Mouse (Mus musculus) hindlimb bud, embryonic 11.5 days (tissue): Measurements from ENCODE around the gene Hs3st5.
"Not testable (repeated sequence)": the region's sequence is repeated elsewhere in the genome, so short reads cannot be mapped to it uniquely, and the experiment has no call there.

ENCODE experiments used
- DNase-seq: peaks from one replicate; pipeline ENCODE4 v3.0.0-alpha.2; 2012; ENCODE audit warnings: low read depth, low spot score; ENCODE audit errors: extremely low spot score

The Hs3st5 gene

GRCm38 (mm10) chr10:36556128-36556527, 49.5 kb downstream of the Hs3st5 start:
- no peak for DNase-seq

GRCm38 (mm10) chr10:36557673-36558072, 51.1 kb downstream of the Hs3st5 start:
- no peak for DNase-seq

GRCm38 (mm10) chr10:36558736-36559135, 52.1 kb downstream of the Hs3st5 start:
- no peak for DNase-seq

- no peak for DNase-seq
These were observed 60.6 kb downstream of the Hs3st5 start for GRCm38 (mm10) chr10:36567258-36567657.

- no peak for DNase-seq
These were observed 65.9 kb downstream of the Hs3st5 start for GRCm38 (mm10) chr10:36572540-36572939.

- DNase-seq, result no peak
These were observed 71.9 kb downstream of the Hs3st5 start for GRCm38 (mm10) chr10:36578375-36579145.

GRCm38 (mm10) chr10:36610400-36610799, 103.8 kb downstream of the Hs3st5 start:
- no peak for DNase-seq

GRCm38 (mm10) chr10:36611415-36611814, 104.8 kb downstream of the Hs3st5 start:
- DNase-seq, result not testable (repeated sequence)

GRCm38 (mm10) chr10:36623037-36623436, 116.4 kb downstream of the Hs3st5 start:
- DNase-seq, result no peak

GRCm38 (mm10) chr10:36627952-36628351, 121.3 kb downstream of the Hs3st5 start:
- DNase-seq, result no peak

GRCm38 (mm10) chr10:36631746-36632145, 125.1 kb downstream of the Hs3st5 start:
- no peak for DNase-seq

- no peak for DNase-seq
These were observed 144.0 kb downstream of the Hs3st5 start for GRCm38 (mm10) chr10:36650653-36651052.

- DNase-seq, result no peak
These were observed 207.4 kb downstream of the Hs3st5 start for GRCm38 (mm10) chr10:36713974-36714373.

GRCm38 (mm10) chr10:36726239-36726638, 219.6 kb downstream of the Hs3st5 start:
- no peak for DNase-seq

GRCm38 (mm10) chr10:36729361-36730098, 222.9 kb downstream of the Hs3st5 start:
- DNase-seq, result no peak

- DNase-seq, result no peak
These were observed 232.8 kb downstream of the Hs3st5 start for GRCm38 (mm10) chr10:36739375-36739774.

GRCm38 (mm10) chr10:36750021-36750420, 243.4 kb downstream of the Hs3st5 start:
- DNase-seq, result no peak

GRCm38 (mm10) chr10:36754471-36754870, 247.9 kb downstream of the Hs3st5 start:
- DNase-seq, result no peak

- DNase-seq, result no peak
These were observed 267.0 kb downstream of the Hs3st5 start for GRCm38 (mm10) chr10:36773595-36773994.

GRCm38 (mm10) chr10:36774898-36775297, 268.3 kb downstream of the Hs3st5 start:
- DNase-seq, result no peak

GRCm38 (mm10) chr10:36781641-36782040, 275.0 kb downstream of the Hs3st5 start:
- no peak for DNase-seq

GRCm38 (mm10) chr10:36786970-36787369, 280.4 kb downstream of the Hs3st5 start:
- no peak for DNase-seq
